Mouse (Mus musculus) thymus, adult 2 months (tissue): ENCODE measurements around the gene Rsc1a1.

Source experiments
- CTCF ChIP-seq: fragments of 200-500 bp; IDR thresholded peaks from 2 replicates; pipeline ENCODE4 v1.5.1; 2012; ENCODE audit warnings: mild to moderate bottlenecking, control low read depth, low read length, moderate library complexity, borderline replicate concordance; ENCODE audit not compliant: control insufficient read depth, poor library complexity, insufficient read depth; ENCODE audit errors: extremely low read depth
- POLR2A ChIP-seq: fragments of 200-500 bp; IDR thresholded peaks from 2 replicates; pipeline ENCODE4 v1.6.1; 2012; ENCODE audit warnings: mild to moderate bottlenecking, low read length, control low read depth, moderate library complexity; ENCODE audit not compliant: control insufficient read depth, poor library complexity, insufficient read depth; ENCODE audit errors: extremely low read depth

DNA sequence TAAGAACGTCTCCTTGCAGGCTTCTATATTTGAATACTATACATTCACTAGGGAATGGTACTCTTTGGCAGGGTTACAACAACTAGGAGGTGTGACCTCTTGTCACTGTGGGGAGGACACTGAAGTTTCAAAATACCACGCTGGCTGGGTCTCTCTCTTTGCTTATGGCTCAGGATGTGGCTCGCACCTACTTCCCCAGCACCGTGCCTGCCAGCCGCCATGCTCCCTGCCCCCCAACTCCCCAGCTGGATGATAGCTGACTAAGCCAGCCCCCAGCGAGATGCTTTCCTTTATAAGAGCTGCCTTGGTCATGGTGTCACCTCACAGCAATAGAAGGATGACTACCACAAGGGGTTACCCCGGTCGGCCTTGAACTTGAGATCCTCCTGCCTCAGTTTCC is 32.4 kb downstream of the Rsc1a1 start:
- TF ChIP-seq CTCF (no peak), POLR2A (no peak)
